ENCODE assay signal across 8 mouse cellular contexts in the genomic region with DNA sequence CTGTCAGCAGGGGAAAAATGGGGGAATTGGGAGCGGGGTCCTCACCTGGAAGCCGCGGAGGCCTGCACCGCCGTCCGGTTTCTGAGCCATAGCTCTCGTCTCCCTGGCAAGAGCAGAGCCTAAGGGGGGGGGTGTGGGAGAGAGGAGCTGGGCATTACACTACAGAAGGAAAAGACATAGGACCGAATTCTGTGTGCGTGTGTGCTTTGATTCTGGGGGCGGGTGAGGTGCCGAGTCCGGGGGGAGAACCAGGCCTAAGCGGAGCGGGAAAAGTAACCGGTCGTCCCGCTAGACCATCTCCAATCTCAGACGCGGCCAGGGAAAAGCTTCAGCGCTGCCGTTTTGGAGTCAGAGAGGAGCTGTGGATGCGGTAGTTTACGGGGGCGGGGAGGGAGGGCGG. TPM values are rescaled to one million over a fixed set of nuclear protein-coding genes. Genes with fewer than 3 reads are reported as not detected.
DNase-seq lines count a peak whose midpoint lies in the region; ATAC-seq lines count a peak whose summit lies in the region.

No protein-coding gene starts in this region.

- no peaks in the 10 kb centered on the region for H3K9me3 ChIP-seq in heart, embryonic 12.5 days (replicated peaks)
- H3K9me3 ChIP-seq in limb, embryonic 13.5 days = no peaks in the 10 kb centered on the region
- no peaks in the 10 kb centered on the region for H3K9me3 ChIP-seq in neural tube, embryonic 15.5 days (replicated peaks)

- H3K4me2 ChIP-seq in heart, embryonic 12.5 days = peak overlapping the region; percentile 66
- H3K4me2 ChIP-seq in limb, embryonic 13.5 days (replicated peaks) = peak overlapping the region; percentile 60; the same call in 1 of the 2 replicates
- H3K4me2 ChIP-seq in neural tube, embryonic 15.5 days = peak overlapping the region; percentile 60

- peaks cover 39% of the 10 kb centered on the region for H3K36me3 ChIP-seq in heart, embryonic 12.5 days
- peaks cover 40% of the 10 kb centered on the region for H3K36me3 ChIP-seq in limb, embryonic 13.5 days
- H3K36me3 ChIP-seq in neural tube, embryonic 15.5 days = peaks cover 34% of the 10 kb centered on the region

- WGBS in heart, embryonic 12.5 days = 13% methylated on average over 25 of the region's 25 CpGs
- WGBS in limb, embryonic 13.5 days = 20% methylated on average over 25 of the region's 25 CpGs
- WGBS in neural tube, embryonic 15.5 days = 13% methylated on average over 25 of the region's 25 CpGs

- ATAC-seq in heart, embryonic 12.5 days (ENCODE audit: insufficient number of reproducible peaks, low FRiP score) = peak; percentile 4; the same call in 1 of the 2 replicates
- ATAC-seq in limb, embryonic 13.5 days (ENCODE audit: low FRiP score, low read depth) = no peak; the same call in 1 of the 2 replicates
- peak; percentile 0; the same call in 1 of the 2 replicates for ATAC-seq in neural tube, embryonic 15.5 days (ENCODE audit: low FRiP score)

- peak; percentile 5 to 19 for DNase-seq in adrenal gland, postnatal 36 days
- DNase-seq in adrenal gland, postnatal 4 days (ENCODE audit: low spot score in 2 of 2) = no peak
- peak; percentile 33 to 38 for DNase-seq in right cerebral cortex, postnatal 10 days (ENCODE audit: low spot score in 2 of 2)
- DNase-seq in right cerebral cortex, postnatal 36 days (ENCODE audit: low spot score in 2 of 2) = no peak
- no peak for DNase-seq in thymus, postnatal 10 days (ENCODE audit: low spot score in 2 of 2)

- H3K4me1 ChIP-seq in heart, embryonic 12.5 days (replicated peaks) = peaks cover 8% of the 10 kb centered on the region
- H3K4me1 ChIP-seq in limb, embryonic 13.5 days = peaks cover 8% of the 10 kb centered on the region
- H3K4me1 ChIP-seq in neural tube, embryonic 15.5 days = peaks cover 35% of the 10 kb centered on the region

- H3K4me3 ChIP-seq in heart, embryonic 12.5 days = peak overlapping the region; percentile 82
- H3K4me3 ChIP-seq in limb, embryonic 13.5 days = peak overlapping the region; percentile 60
- H3K4me3 ChIP-seq in neural tube, embryonic 15.5 days (replicated peaks) = peak overlapping the region; percentile 57

- H3K27me3 ChIP-seq in heart, embryonic 12.5 days (replicated peaks) = peaks cover 8% of the 10 kb centered on the region
- peaks cover 29% of the 10 kb centered on the region; the same call in 1 of the 2 replicates for H3K27me3 ChIP-seq in limb, embryonic 13.5 days
- no peaks in the 10 kb centered on the region for H3K27me3 ChIP-seq in neural tube, embryonic 15.5 days (replicated peaks)

- peak overlapping the region; percentile 90 for H3K9ac ChIP-seq in heart, embryonic 12.5 days
- peak overlapping the region; percentile 85 for H3K9ac ChIP-seq in limb, embryonic 13.5 days
- peak overlapping the region; percentile 72 for H3K9ac ChIP-seq in neural tube, embryonic 15.5 days (replicated peaks)

- H3K27ac ChIP-seq in heart, embryonic 12.5 days (ENCODE audit: poor library complexity, severe bottlenecking) = peak overlapping the region; percentile 93
- H3K27ac ChIP-seq in limb, embryonic 13.5 days = peak overlapping the region; percentile 89
- H3K27ac ChIP-seq in neural tube, embryonic 15.5 days (replicated peaks) = peak overlapping the region; percentile 86

RNA-seq across cellular contexts. Expression of a gene that starts 0.7 kb away (rescaled TPM):
- 100 to 1,000 TPM; 235 to 264 TPM for total RNA-seq in adrenal gland, postnatal 36 days (2021)
- total RNA-seq in adrenal gland, postnatal 4 days (2021) = 100 to 1,000 TPM; 432 to 436 TPM
- 534 and 538 TPM in 2 replicates for polyA plus RNA-seq in heart, embryonic 12.5 days (2016; fragmentation: Nextera tagmentation; extraction: Ambion mirVana)
- 884 and 930 TPM in 2 replicates for polyA plus RNA-seq in limb, embryonic 13.5 days (2015; fragmentation: Nextera tagmentation; extraction: Ambion mirVana)
- polyA plus RNA-seq in neural tube, embryonic 15.5 days (2015; fragmentation: Nextera tagmentation; extraction: Ambion mirVana) = 910 and 1,001 TPM in 2 replicates

Comparison
In these comparisons a context has a peak if more than half of its experiments do, and no peak if none do; other contexts are left out.
1. DNase-seq: peak in adrenal gland, postnatal 36 days (2 of 2) and right cerebral cortex, postnatal 10 days (2 of 2); none in adrenal gland, postnatal 4 days (0 of 2), right cerebral cortex, postnatal 36 days (0 of 2) and thymus, postnatal 10 days (0 of 2).
2. Peak in every context shown above with its lines, with median percentiles within 50 percentile points of each other: H3K27ac ChIP-seq, H3K4me2 ChIP-seq, H3K4me3 ChIP-seq and H3K9ac ChIP-seq.